Mouse (Mus musculus) myocyte (in vitro differentiated cells): Measurements from ENCODE around the gene Bbs9. TPM values are rescaled to one million over a fixed set of nuclear protein-coding genes. Genes with fewer than 3 reads are reported as not detected.

Experiments
- H3K27me3 ChIP-seq: one replicate; pipeline ENCODE4 v1.6.1; 2011; ENCODE audit not compliant: control insufficient read depth, insufficient read depth, insufficient read length
- H3K36me3 ChIP-seq: one replicate; pipeline ENCODE4 v1.6.1; 2011; ENCODE audit not compliant: control insufficient read depth, insufficient read depth
- H3K4me2 ChIP-seq: one replicate; pipeline ENCODE4 v1.6.1; 2011; ENCODE audit warnings: low read depth, control low read depth
- H3K4me3 ChIP-seq: one replicate; pipeline ENCODE4 v1.5.1; 2011; ENCODE audit warnings: mild to moderate bottlenecking, control low read depth, moderate library complexity
- H3K79me2 ChIP-seq: one replicate; pipeline ENCODE4 v1.6.1; 2011; ENCODE audit not compliant: control insufficient read depth, insufficient read depth
- H3ac ChIP-seq: one replicate; pipeline ENCODE4 v1.6.1; 2011; ENCODE audit not compliant: control insufficient read depth, insufficient read length
- CEBPB ChIP-seq: IDR thresholded peaks from 2 replicates; pipeline ENCODE4 v1.6.1; 2011; ENCODE audit warnings: mild to moderate bottlenecking, moderate library complexity; ENCODE audit not compliant: poor library complexity, insufficient read depth, severe bottlenecking
- E2F4 ChIP-seq: IDR thresholded peaks from one replicate; pipeline ENCODE4 v1.6.1; 2011; ENCODE audit warnings: mild to moderate bottlenecking, control low read depth, moderate library complexity; ENCODE audit not compliant: insufficient read depth
- MAX ChIP-seq: IDR thresholded peaks from one replicate; pipeline ENCODE4 v1.6.1; 2011; ENCODE audit warnings: low read depth, mild to moderate bottlenecking, control low read depth
- MYOD1 ChIP-seq, 3 experiments: IDR thresholded peaks; one replicate each; pipeline ENCODE4 v1.6.1; 2011; ENCODE audit warnings: control low read depth in 2 of 3, low read depth in 2 of 3, mild to moderate bottlenecking in 2 of 3, moderate library complexity in 1 of 3; ENCODE audit not compliant: insufficient read length in 2 of 3, control insufficient read depth in 1 of 3
- MYOG ChIP-seq, 3 experiments: IDR thresholded peaks; one replicate each; pipeline ENCODE4 v1.6.1; 2011; ENCODE audit warnings: control low read depth in 2 of 3, low read depth in 2 of 3, mild to moderate bottlenecking in 2 of 3; ENCODE audit not compliant: insufficient read length in 2 of 3, control insufficient read depth in 1 of 3, insufficient read depth in 1 of 3
- POLR2A ChIP-seq: IDR thresholded peaks from one replicate; pipeline ENCODE4 v1.6.1; 2011; ENCODE audit warnings: low read depth, mild to moderate bottlenecking, control low read depth, moderate library complexity; ENCODE audit not compliant: insufficient read length
- POLR2AphosphoS2 ChIP-seq: IDR thresholded peaks from one replicate; pipeline ENCODE4 v1.6.1; 2011; ENCODE audit warnings: low read depth, control low read depth; ENCODE audit not compliant: insufficient read length
- REST ChIP-seq: IDR thresholded peaks from one replicate; pipeline ENCODE4 v1.6.1; 2011; ENCODE audit warnings: mild to moderate bottlenecking, control low read depth, moderate library complexity; ENCODE audit not compliant: insufficient read depth, insufficient read length
- SRF ChIP-seq: IDR thresholded peaks from one replicate; pipeline ENCODE4 v1.6.1; 2011; ENCODE audit warnings: low read depth; ENCODE audit not compliant: control insufficient read depth, insufficient read length
- TCF12 ChIP-seq: IDR thresholded peaks from one replicate; pipeline ENCODE4 v1.6.1; 2011; ENCODE audit warnings: mild to moderate bottlenecking, control low read depth; ENCODE audit not compliant: poor library complexity, insufficient read depth, severe bottlenecking
- TCF3 ChIP-seq: IDR thresholded peaks from one replicate; pipeline ENCODE4 v1.6.1; 2011; ENCODE audit warnings: low read depth, control low read depth; ENCODE audit not compliant: insufficient read length
- USF1 ChIP-seq: IDR thresholded peaks from one replicate; pipeline ENCODE4 v1.6.1; 2011; ENCODE audit warnings: low read depth, mild to moderate bottlenecking, control low read depth, moderate library complexity
- polyA plus RNA-seq: library from polyadenylated mRNA; unstranded; fragments of >200 nt; fragmentation: generic; extraction: Trizol; gene quantifications from one replicate; pipeline ENCODE4 v1.2.1, GENCODE M21; 2012; ENCODE audit warnings: missing spikeins

Gene Bbs9
- polyA plus RNA-seq, 1 experiment, result 3.6 TPM

DNA sequence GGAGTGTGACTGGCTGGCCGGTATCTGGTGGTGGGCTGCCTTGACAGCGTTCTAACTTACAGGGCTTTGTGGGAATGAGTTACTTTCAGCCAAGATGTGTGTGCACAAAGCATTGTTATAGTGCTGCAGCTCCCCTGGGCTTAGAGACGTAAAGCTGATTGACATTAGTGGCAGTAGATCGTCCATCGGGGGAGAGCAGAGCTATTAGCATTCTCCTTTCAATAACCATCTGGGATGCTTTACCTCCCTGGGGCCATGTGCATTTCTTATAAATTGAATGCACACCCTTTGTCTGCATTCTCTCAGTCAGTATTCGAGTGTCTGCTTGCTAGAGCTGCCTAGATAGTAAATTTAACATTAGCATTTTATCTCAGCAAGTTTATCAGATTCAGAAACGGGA lies 214.7 kb downstream of the Bbs9 start:
- TF ChIP-seq POLR2AphosphoS2, result no peak
- TF ChIP-seq CEBPB, result no peak
- no peak for TF ChIP-seq TCF3
- TF ChIP-seq E2F4, result no peak
- TF ChIP-seq POLR2A, result no peak
- TF ChIP-seq USF1, result no peak
- Histone ChIP-seq H3K27me3 (no peaks in the 10 kb centered on the region), H3K36me3 (no peaks in the 10 kb centered on the region), H3K4me3 (no peak overlapping the region), H3ac (no peak overlapping the region), H3K4me2 (no peak overlapping the region), H3K79me2 (no peaks in the 10 kb centered on the region)

DNA sequence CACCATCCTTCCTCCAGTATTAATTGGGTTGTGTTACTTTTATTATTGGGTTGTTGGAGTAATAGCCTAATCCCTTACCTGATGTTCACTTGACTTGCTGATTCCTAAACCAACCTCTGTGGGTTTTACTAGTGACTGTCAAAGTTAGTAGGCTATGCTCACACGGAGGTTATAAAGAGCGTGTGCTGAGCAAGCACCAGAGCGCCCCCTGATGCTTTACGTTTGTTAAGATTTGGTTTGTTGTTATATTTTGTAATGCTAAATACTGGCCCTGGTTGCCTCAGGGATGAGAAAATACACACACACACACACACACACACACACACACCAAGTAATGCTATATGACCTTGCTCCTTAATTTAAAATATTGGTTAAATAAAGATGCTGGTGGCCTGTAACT lies 219.9 kb downstream of the Bbs9 start:
- Histone ChIP-seq H3K4me3 (no peak overlapping the region), H3ac (no peak overlapping the region), H3K79me2 (no peaks in the 10 kb centered on the region)

DNA sequence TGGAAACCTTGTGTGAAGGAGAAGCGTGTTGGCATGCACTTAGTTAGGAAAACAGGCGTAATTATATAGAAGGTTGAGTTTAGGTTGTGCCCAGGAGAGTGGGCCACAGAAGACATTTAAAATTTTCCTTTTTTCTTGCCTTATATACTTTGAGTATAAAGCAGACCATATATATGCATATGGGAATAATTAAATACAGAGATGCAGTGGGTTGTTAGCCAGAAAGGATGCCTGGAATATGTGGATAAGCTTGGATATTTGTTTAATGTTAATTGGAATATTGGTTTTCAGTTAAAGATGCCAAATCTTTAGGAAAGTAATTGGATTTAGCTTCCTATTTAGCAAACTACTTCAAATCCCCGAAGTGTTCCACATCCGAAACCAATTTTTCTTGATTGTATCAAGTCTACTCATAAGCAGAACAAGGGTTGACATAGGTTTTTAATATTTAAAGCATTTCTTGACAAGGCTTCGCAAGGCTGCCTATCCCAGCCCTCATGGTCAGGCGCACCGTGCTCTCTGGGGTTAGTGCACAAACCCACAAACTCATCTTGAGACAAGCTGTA lies 221.4 kb downstream of the Bbs9 start:
- no peaks in the 10 kb centered on the region for H3K27me3 ChIP-seq
- TF ChIP-seq MYOD1 (IDR thresholded peaks at IDR 0.05; ENCODE audit: control insufficient read depth in 1 of 3, insufficient read length in 2 of 3, low read depth in 2 of 3) (no peak), MAX (no peak), TCF12 (no peak), MYOG (IDR thresholded peaks at IDR 0.05; ENCODE audit: control insufficient read depth in 1 of 3, insufficient read depth in 1 of 3, insufficient read length in 2 of 3, low read depth in 2 of 3) (no peak), CEBPB (no peak), TCF3 (no peak), REST (no peak), SRF (no peak), POLR2AphosphoS2 (no peak), POLR2A (no peak), USF1 (no peak), E2F4 (no peak)
- no peak overlapping the region for H3K4me2 ChIP-seq
- no peaks in the 10 kb centered on the region for H3K36me3 ChIP-seq
- no peak overlapping the region for H3K4me3 ChIP-seq
- no peaks in the 10 kb centered on the region for H3K79me2 ChIP-seq
- H3ac ChIP-seq, result no peak overlapping the region

More for the DNA sequence above, 219.9 kb downstream of the Bbs9 start:
- no peak for TF ChIP-seq TCF3
- TF ChIP-seq TCF12, result no peak
- TF ChIP-seq POLR2A, result no peak
- TF ChIP-seq SRF, result no peak
- no peak for TF ChIP-seq REST
- TF ChIP-seq E2F4, result no peak
- H3K36me3 ChIP-seq, result no peaks in the 10 kb centered on the region
- H3K4me2 ChIP-seq, result no peak overlapping the region
- no peaks in the 10 kb centered on the region for H3K27me3 ChIP-seq

DNA sequence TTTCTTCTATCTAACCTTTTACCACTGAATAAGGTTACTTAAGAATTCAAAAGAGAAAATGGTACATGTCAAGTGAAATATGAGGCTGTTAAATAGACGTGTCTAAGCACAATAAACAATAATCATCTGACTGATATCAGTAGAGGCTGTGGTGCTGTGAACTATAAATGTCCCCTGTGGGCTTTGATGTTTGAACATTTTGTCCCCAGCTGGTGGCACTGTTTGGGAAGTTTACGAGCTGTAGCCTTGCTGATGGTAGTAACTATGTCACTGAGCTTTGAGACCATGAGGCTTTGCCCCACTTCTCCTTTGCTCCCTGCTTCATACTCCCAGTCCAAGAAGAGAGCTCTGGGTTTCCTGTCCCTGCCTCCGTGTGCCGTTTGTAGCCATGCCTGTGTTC lies 222.3 kb downstream of the Bbs9 start:
- H3K36me3 ChIP-seq, result no peaks in the 10 kb centered on the region
- TF ChIP-seq TCF3 (no peak), MYOD1 (IDR thresholded peaks at IDR 0.05; ENCODE audit: control insufficient read depth in 1 of 3, insufficient read length in 2 of 3, low read depth in 2 of 3) (no peak), MAX (no peak), TCF12 (no peak)
- no peak overlapping the region for H3K4me2 ChIP-seq
- no peak overlapping the region for H3K4me3 ChIP-seq
- no peak overlapping the region for H3ac ChIP-seq
- no peaks in the 10 kb centered on the region for H3K79me2 ChIP-seq
- H3K27me3 ChIP-seq, result no peaks in the 10 kb centered on the region

DNA sequence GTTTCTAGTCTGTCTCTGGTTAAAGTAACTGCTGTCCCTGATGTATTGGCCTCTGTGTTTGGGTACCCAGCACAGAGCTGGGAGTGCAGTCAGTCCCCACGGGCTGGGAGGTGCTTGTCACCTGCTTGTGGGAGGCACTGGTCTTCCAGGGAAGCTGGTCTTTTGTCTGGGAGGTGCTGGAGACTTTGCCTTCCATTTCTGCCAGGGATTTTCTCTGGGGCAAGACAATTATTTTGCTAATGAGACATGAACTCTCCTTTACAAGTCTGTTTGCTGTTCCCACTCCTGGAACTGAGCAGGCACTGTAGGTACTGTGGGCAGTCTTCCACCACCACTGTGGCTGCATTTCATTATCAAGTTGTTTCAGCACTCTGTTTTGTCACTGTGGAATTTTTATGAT lies 223.0 kb downstream of the Bbs9 start:
- H3ac ChIP-seq, result no peak overlapping the region
- no peak for TF ChIP-seq REST
- no peak for TF ChIP-seq MYOG (IDR thresholded peaks at IDR 0.05; ENCODE audit: control insufficient read depth in 1 of 3, insufficient read depth in 1 of 3, insufficient read length in 2 of 3, low read depth in 2 of 3)
- no peak for TF ChIP-seq USF1
- TF ChIP-seq POLR2A, result no peak
- no peak for TF ChIP-seq E2F4
- no peak for TF ChIP-seq SRF
- TF ChIP-seq MYOD1 (IDR thresholded peaks at IDR 0.05; ENCODE audit: control insufficient read depth in 1 of 3, insufficient read length in 2 of 3, low read depth in 2 of 3), result no peak
- TF ChIP-seq MAX, result no peak
- TF ChIP-seq CEBPB, result no peak
- no peak for TF ChIP-seq POLR2AphosphoS2
- no peak for TF ChIP-seq TCF12
- TF ChIP-seq TCF3, result no peak
- H3K4me2 ChIP-seq, result no peak overlapping the region
- no peaks in the 10 kb centered on the region for H3K36me3 ChIP-seq
- H3K27me3 ChIP-seq, result no peaks in the 10 kb centered on the region
- no peaks in the 10 kb centered on the region for H3K79me2 ChIP-seq
- H3K4me3 ChIP-seq, result no peak overlapping the region
